In genomic region chr2:34957405-34957804, GRCm38 (mm10) we compare ENCODE assay signal across 19 mouse cellular contexts. TPM values are rescaled to one million over a fixed set of nuclear protein-coding genes. Genes with fewer than 3 reads are reported as not detected.
A peak's percentile ranks its signal among the peaks of the same experiment; 100 is the strongest.
DNase-seq lines count a peak whose midpoint lies in the region; ATAC-seq and TF ChIP-seq lines count a peak whose summit lies in the region.
"Had no signal": no experiment of that assay in that cellular context is flagged by ENCODE, and none has a peak within 500 bp of the region (broad histone marks: within the 10 kb centered on the region; RNA-seq: fewer than 3 reads in every experiment).

No protein-coding gene starts in this region.

- H3K4me1 ChIP-seq in megakaryocyte, embryonic 14.5 days, result peaks cover 75% of the 10 kb centered on the region
- H3K4me1 ChIP-seq in CH12.LX (ENCODE audit: control insufficient read depth in 1 of 2, insufficient read depth in 2 of 2), result peaks cover 21 to 86% of the 10 kb centered on the region in 2 experiments
- H3K4me1 ChIP-seq: forebrain, embryonic 13.5 days had no signal

- H3K4me3 ChIP-seq in megakaryocyte, embryonic 14.5 days (replicated peaks), result peak overlapping the region; percentile 70
- H3K4me3 ChIP-seq in CH12.LX (replicated peaks in 1 of 3; ENCODE audit: low read depth in 2 of 3, low read length in 2 of 3, poor library complexity in 1 of 3), result peak overlapping the region; percentile 70 to 84 (median 77)
- H3K4me3 ChIP-seq: embryonic facial prominence, embryonic 10.5 days; embryonic facial prominence, embryonic 12.5 days; forebrain, embryonic 13.5 days; forebrain, embryonic 15.5 days had no signal

- peak overlapping the region; percentile 87 for H3K9ac ChIP-seq in CH12.LX (ENCODE audit: insufficient read depth, low read depth)
- H3K9ac ChIP-seq: embryonic facial prominence, embryonic 12.5 days; forebrain, embryonic 13.5 days; forebrain, embryonic 15.5 days; forebrain, postnatal 0 days had no signal

- TF ChIP-seq RAD21 in CH12.LX (IDR thresholded peaks at IDR 0.05; ENCODE audit: low read depth, low read length), result no peak

- H3K36me3 ChIP-seq in megakaryocyte, embryonic 14.5 days (replicated peaks; ENCODE audit: low read length), result no peaks in the 10 kb centered on the region
- peaks cover 13 to 34% of the 10 kb centered on the region in 2 experiments for H3K36me3 ChIP-seq in CH12.LX (replicated peaks in 1 of 2; ENCODE audit: control insufficient read depth in 1 of 2, insufficient read depth in 1 of 2, low read length in 1 of 2)
- H3K36me3 ChIP-seq: embryonic facial prominence, embryonic 10.5 days; embryonic facial prominence, embryonic 12.5 days; forebrain, embryonic 15.5 days had no signal

- dilution Hi-C loops in CH12.LX (cut with MboI; ENCODE audit: extremely low pct_ligation_motif_present, extremely low pct_unique_long_range_greater_than_20kb, low sequenced_read_pairs), result no loop called here

- no peak for ATAC-seq in megakaryocyte, adult 5-6 weeks (ENCODE audit: poor library complexity, severe bottlenecking)
- ATAC-seq: forebrain, embryonic 13.5 days; forebrain, embryonic 15.5 days; forebrain, postnatal 0 days had no signal

- no peak for TF ChIP-seq CTCF in CH12.LX (conservative IDR thresholded peaks at IDR 0.05 in 1 of 2, IDR thresholded peaks at IDR 0.05 in 1 of 2; ENCODE audit: low read depth in 2 of 2, low read length in 2 of 2)

- H3K9me3 ChIP-seq in megakaryocyte, embryonic 14.5 days, result peaks cover 5% of the 10 kb centered on the region; the same call in 1 of the 2 replicates
- peaks cover 4% of the 10 kb centered on the region for H3K9me3 ChIP-seq in CH12.LX (replicated peaks; ENCODE audit: low read length)
- H3K9me3 ChIP-seq: embryonic facial prominence, embryonic 10.5 days; embryonic facial prominence, embryonic 12.5 days; forebrain, embryonic 13.5 days; forebrain, embryonic 15.5 days had no signal

- in situ Hi-C loops in CH12.LX (cut with MboI; ENCODE audit: low pct_ligation_motif_present, low pct_unique_long_range_greater_than_20kb, low sequenced_read_pairs), result no loop called here

- peaks cover 45% of the 10 kb centered on the region for H3K27me3 ChIP-seq in megakaryocyte, embryonic 14.5 days (replicated peaks)
- no peaks in the 10 kb centered on the region for H3K27me3 ChIP-seq in CH12.LX (replicated peaks)
- H3K27me3 ChIP-seq: embryonic facial prominence, embryonic 12.5 days; forebrain, embryonic 15.5 days had no signal

- H3K4me2 ChIP-seq in CH12.LX (ENCODE audit: insufficient read depth, low read depth, poor library complexity, severe bottlenecking), result peak overlapping the region; percentile 76
- H3K4me2 ChIP-seq: embryonic facial prominence, embryonic 12.5 days; forebrain, embryonic 13.5 days; forebrain, embryonic 15.5 days had no signal

- TF ChIP-seq EP300 in CH12.LX (IDR thresholded peaks at IDR 0.05; ENCODE audit: low read length), result no peak

- peak overlapping the region; percentile 83 for H3K27ac ChIP-seq in CH12.LX (ENCODE audit: insufficient read depth, low read depth)
- H3K27ac ChIP-seq: embryonic facial prominence, embryonic 10.5 days; embryonic facial prominence, embryonic 12.5 days; forebrain, embryonic 13.5 days; forebrain, embryonic 15.5 days had no signal

- TF ChIP-seq POLR2A in CH12.LX (IDR thresholded peaks at IDR 0.05; ENCODE audit: low read depth, low read length), result no peak

- peaks cover 38% of the 10 kb centered on the region for H3K79me2 ChIP-seq in CH12.LX (replicated peaks; ENCODE audit: control insufficient read depth, extremely low read depth, insufficient read depth, poor library complexity, severe bottlenecking)

- DNase-seq in CD4-positive helper T cell, adult 2 months (ENCODE audit: low read depth, low spot score), result peak; percentile 30
- no peak for DNase-seq in CH12.LX (ENCODE audit: extremely low read depth)
- no peak for DNase-seq in adrenal gland, postnatal 25 days
- no peak for DNase-seq in heart, adult 18-20 months
- DNase-seq: adrenal gland, adult 2 months; adrenal gland, postnatal 10 days; adrenal gland, postnatal 36 days; cerebellum, adult 11-12 months; cerebellum, adult 2 months; cerebellum, adult 9-10 months; cerebellum, postnatal 10 days; cerebellum, postnatal 25 days; forebrain, postnatal 0 days had no signal

TF ChIP-seq in CH12.LX, 34 proteins besides CTCF, POLR2A, EP300 and RAD21:
- TF ChIP-seq TCF12 (IDR thresholded peaks at IDR 0.05; ENCODE audit: low read depth, low read length) (0 out of 2 replicates have a peak, but pooled peaks have one; percentile 1), HCFC1 (IDR thresholded peaks at IDR 0.05; ENCODE audit: low read depth, low read length) (no peak), UBTF (IDR thresholded peaks at IDR 0.05; ENCODE audit: low read depth, low read length) (0 out of 2 replicates have a peak, but pooled peaks have one; percentile 77), E2F4 (IDR thresholded peaks at IDR 0.05; ENCODE audit: insufficient replicate concordance, low read depth, low read length) (no peak), ZMIZ1 (IDR thresholded peaks at IDR 0.05; ENCODE audit: low read depth, low read length) (0 out of 2 replicates have a peak, but pooled peaks have one; percentile 4), MAFK (IDR thresholded peaks at IDR 0.05; ENCODE audit: insufficient replicate concordance, low read length) (no peak), CHD1 (IDR thresholded peaks at IDR 0.05; ENCODE audit: low read depth, low read length) (peak; percentile 76; the same call in 1 of the 2 replicates), MAZ (IDR thresholded peaks at IDR 0.05; ENCODE audit: low read depth, low read length) (0 out of 2 replicates have a peak, but pooled peaks have one; percentile 8)

RNA-seq across cellular contexts. Expression of gene Traf1, which starts 4.2 kb away (rescaled TPM):
- 0.44 TPM in 1 of 2 replicates, not detected in the other for polyA plus RNA-seq in megakaryocyte, embryonic 14.5 days (2012; ENCODE audit: insufficient read depth, low replicate concordance)
- total RNA-seq in megakaryocyte, adult 5-6 weeks (2015), result 1.5 and 3.1 TPM in 2 replicates
- total RNA-seq in megakaryocyte, adult 5-6 weeks (2017), result 2.5 and 3.2 TPM in 2 replicates
- total RNA-seq in CH12.LX (2012; rRNA removed) (99.2 and 151 TPM in 2 replicates), CH12.LX (2014; rRNA removed) (58.8 and 66.9 TPM in 2 replicates)
- polyA plus RNA-seq in CH12.LX (2012; ENCODE audit: insufficient read length, low read depth), result 46.4 and 47.9 TPM in 2 replicates
- total RNA-seq in adrenal gland, postnatal 25 days (2021), result 1.9 and 3.0 TPM in 2 replicates
- total RNA-seq in heart, adult 18-20 months (2021), result 1 to 10 TPM; 1.9 to 3.5 TPM

RNA-seq across cellular contexts. Expression of gene Phf19, which starts 43.6 kb away (rescaled TPM):
- polyA plus RNA-seq in megakaryocyte, embryonic 14.5 days (2012; ENCODE audit: insufficient read depth, low replicate concordance), result 1.2 TPM in 1 of 2 replicates, not detected in the other
- total RNA-seq in megakaryocyte, adult 5-6 weeks (2015), result 7.2 and 9.8 TPM in 2 replicates
- total RNA-seq in megakaryocyte, adult 5-6 weeks (2017), result 6.4 and 14.0 TPM in 2 replicates
- total RNA-seq in CH12.LX (2012; rRNA removed) (16.8 and 17.0 TPM in 2 replicates), CH12.LX (2014; rRNA removed) (20.5 and 25.0 TPM in 2 replicates)
- polyA plus RNA-seq in CH12.LX (2012; ENCODE audit: insufficient read length, low read depth), result 25.4 and 27.9 TPM in 2 replicates
- total RNA-seq in adrenal gland, postnatal 25 days (2021), result 5.1 and 6.5 TPM in 2 replicates
- under 1 TPM; 0.93 to 0.99 TPM for total RNA-seq in heart, adult 18-20 months (2021)

Comparison
In these comparisons a context has a peak if more than half of its experiments do, and no peak if none do; other contexts are left out.
1. RNA of gene Traf1, which starts 4.2 kb away (total RNA-seq): 58.8 to 151 TPM in CH12.LX; 1.9 to 3.5 TPM in heart, adult 18-20 months, 1.5 to 3.2 TPM in megakaryocyte, adult 5-6 weeks and 1.9 to 3.0 TPM in adrenal gland, postnatal 25 days; every median in the first group is over 10 times any median in the second.